Mouse (Mus musculus) regulatory T cell (primary cell): Measurements from ENCODE around the gene Zranb3.
"Not testable (repeated sequence)": the region's sequence is repeated elsewhere in the genome, so short reads cannot be mapped to it uniquely, and the experiment has no call there.

ENCODE experiments used
- in situ Hi-C: fragments of 300-600 bp; cut with MboI, MseI; formaldehyde crosslinking; loops from one replicate; pipeline ENCODE4 v1.15.1; 2025; ENCODE audit warnings: high pct_unique_total_duplicates

The Zranb3 gene

GRCm38 (mm10) chr1:128102641-128103461 lies at the start of gene Zranb3, which contains the start of gene R3hdm1:
Gene Zranb3 (minus strand): TSS chr1:128103047.
Gene R3hdm1 (plus strand): TSS chr1:128103301.
- in situ Hi-C loops: no loop called here

GRCm38 (mm10) chr1:128141737-128142136 lies 38.9 kb upstream of the Zranb3 start:
- in situ Hi-C loops: no loop called here

- in situ Hi-C loops: no loop called here
Measured at GRCm38 (mm10) chr1:128141039-128141438, 38.2 kb upstream of the Zranb3 start.

GRCm38 (mm10) chr1:128136222-128136621 lies 33.4 kb upstream of the Zranb3 start:
- in situ Hi-C loops: not testable (repeated sequence)

- in situ Hi-C loops: no loop called here
Measured at GRCm38 (mm10) chr1:128120913-128121627, 18.2 kb upstream of the Zranb3 start.

- in situ Hi-C loops: no loop called here
Measured at GRCm38 (mm10) chr1:128103520-128104088, 757 bp upstream of the Zranb3 start.

GRCm38 (mm10) chr1:128102251-128102640 lies 601 bp downstream of the Zranb3 start:
- in situ Hi-C loops: no loop called here

GRCm38 (mm10) chr1:128098309-128098708 lies 4.5 kb downstream of the Zranb3 start:
- in situ Hi-C loops: loop anchor here (5.0 kb wide), 1 partner anchor 34 kb away; no protein-coding TSS in a partner anchor

GRCm38 (mm10) chr1:128094686-128095085 lies 8.2 kb downstream of the Zranb3 start:
- in situ Hi-C loops: loop anchor here (5.0 kb wide), 1 partner anchor 38 kb away; no protein-coding TSS in a partner anchor

- in situ Hi-C loops: no loop called here
Measured at GRCm38 (mm10) chr1:128082800-128083199, 20.0 kb downstream of the Zranb3 start.

GRCm38 (mm10) chr1:128081873-128082272 lies 21.0 kb downstream of the Zranb3 start:
- in situ Hi-C loops: no loop called here

- in situ Hi-C loops: no loop called here
Measured at GRCm38 (mm10) chr1:128080936-128081696, 21.7 kb downstream of the Zranb3 start.

- in situ Hi-C loops: no loop called here
Measured at GRCm38 (mm10) chr1:128078646-128079045, 24.2 kb downstream of the Zranb3 start.

GRCm38 (mm10) chr1:128077788-128078187 lies 25.1 kb downstream of the Zranb3 start:
- in situ Hi-C loops: no loop called here

GRCm38 (mm10) chr1:128076791-128077479 lies 25.9 kb downstream of the Zranb3 start:
- in situ Hi-C loops: no loop called here

- in situ Hi-C loops: no loop called here
Measured at GRCm38 (mm10) chr1:128073051-128073450, 29.8 kb downstream of the Zranb3 start.

- in situ Hi-C loops: no loop called here
Measured at GRCm38 (mm10) chr1:128070003-128070402, 32.8 kb downstream of the Zranb3 start.

- in situ Hi-C loops: no loop called here
Measured at GRCm38 (mm10) chr1:128068945-128069397, 33.9 kb downstream of the Zranb3 start.

GRCm38 (mm10) chr1:128064716-128065115 lies 38.1 kb downstream of the Zranb3 start:
- in situ Hi-C loops: no loop called here

GRCm38 (mm10) chr1:128062167-128062566 lies 40.7 kb downstream of the Zranb3 start:
- in situ Hi-C loops: no loop called here

- in situ Hi-C loops: no loop called here
Measured at GRCm38 (mm10) chr1:128061401-128061800, 41.4 kb downstream of the Zranb3 start.
